Mouse (Mus musculus) embryonic facial prominence, embryonic 14.5 days (tissue): ENCODE data around the gene Dynlt1f. TPM values are rescaled to one million over a fixed set of nuclear protein-coding genes. Genes with fewer than 3 reads are reported as not detected.
"Not testable (repeated sequence)": the region's sequence is repeated elsewhere in the genome, so short reads cannot be mapped to it uniquely, and the experiment has no call there.

Source experiments
- ATAC-seq: fragments of 200-750 bp; cut with Nextera tagmentation; 2 replicates; pipeline ENCODE4 v1.8.0; 2017; ENCODE audit warnings: low read depth, moderate number of reproducible peaks, moderate TSS enrichment
- DNase-seq: peaks from one replicate; pipeline ENCODE4 v3.0.0-alpha.2; 2015; ENCODE audit warnings: low spot score
- H3K27ac ChIP-seq: fragments of 300-500 bp; sonication (generic); replicated peaks from 2 replicates; pipeline ENCODE4 v1.5.1; 2014; ENCODE audit warnings: low read depth, mild to moderate bottlenecking, low read length, moderate library complexity
- H3K27me3 ChIP-seq: fragments of 300-500 bp; sonication (generic); replicated peaks from 2 replicates; pipeline ENCODE4 v1.6.1; 2014; ENCODE audit warnings: low read length; ENCODE audit not compliant: control insufficient read depth, insufficient read depth
- H3K36me3 ChIP-seq: fragments of 300-500 bp; sonication (generic); 2 replicates; pipeline ENCODE4 v1.6.1; 2014; ENCODE audit warnings: low read length, mixed read lengths; ENCODE audit not compliant: control insufficient read depth, insufficient read depth
- H3K4me1 ChIP-seq: fragments of 300-500 bp; sonication (generic); 2 replicates; pipeline ENCODE4 v1.6.1; 2014; ENCODE audit warnings: antibody characterized with exemption, low read length; ENCODE audit not compliant: control insufficient read depth, insufficient read depth
- H3K4me2 ChIP-seq: fragments of 300-500 bp; sonication (generic); 2 replicates; pipeline ENCODE4 v1.6.1; 2014; ENCODE audit warnings: low read depth, mild to moderate bottlenecking, low read length, moderate library complexity, mixed read lengths
- H3K4me3 ChIP-seq: fragments of 300-500 bp; sonication (generic); 2 replicates; pipeline ENCODE4 v1.5.1; 2014; ENCODE audit warnings: low read depth, mild to moderate bottlenecking, low read length
- H3K9ac ChIP-seq: fragments of 300-500 bp; sonication (generic); 2 replicates; pipeline ENCODE4 v1.6.1; 2014; ENCODE audit warnings: low read depth, mild to moderate bottlenecking, low read length, moderate library complexity, mixed read lengths
- H3K9me3 ChIP-seq: fragments of 300-500 bp; sonication (generic); 2 replicates; pipeline ENCODE4 v1.6.1; 2016; ENCODE audit warnings: low read length; ENCODE audit not compliant: control insufficient read depth
- WGBS: fragments of 180-500 bp; shearing (Covaris S2); extraction: QIAGEN DNeasy Blood & Tissue Kit; methylation state at CpG from one replicate; pipeline ENCODE4 v1.1.7; 2014; 5-methylcytosine and 5-hydroxymethylcytosine counted together
- polyA plus RNA-seq: library from polyadenylated mRNA; unstranded; fragments of >200 nt; fragmentation: Nextera tagmentation; extraction: Ambion mirVana; gene quantifications from 2 replicates; pipeline ENCODE4 v1.2.1, GENCODE M21; 2014

The Dynlt1f gene
- polyA plus RNA-seq: 254 and 264 TPM in 2 replicates

DNA sequence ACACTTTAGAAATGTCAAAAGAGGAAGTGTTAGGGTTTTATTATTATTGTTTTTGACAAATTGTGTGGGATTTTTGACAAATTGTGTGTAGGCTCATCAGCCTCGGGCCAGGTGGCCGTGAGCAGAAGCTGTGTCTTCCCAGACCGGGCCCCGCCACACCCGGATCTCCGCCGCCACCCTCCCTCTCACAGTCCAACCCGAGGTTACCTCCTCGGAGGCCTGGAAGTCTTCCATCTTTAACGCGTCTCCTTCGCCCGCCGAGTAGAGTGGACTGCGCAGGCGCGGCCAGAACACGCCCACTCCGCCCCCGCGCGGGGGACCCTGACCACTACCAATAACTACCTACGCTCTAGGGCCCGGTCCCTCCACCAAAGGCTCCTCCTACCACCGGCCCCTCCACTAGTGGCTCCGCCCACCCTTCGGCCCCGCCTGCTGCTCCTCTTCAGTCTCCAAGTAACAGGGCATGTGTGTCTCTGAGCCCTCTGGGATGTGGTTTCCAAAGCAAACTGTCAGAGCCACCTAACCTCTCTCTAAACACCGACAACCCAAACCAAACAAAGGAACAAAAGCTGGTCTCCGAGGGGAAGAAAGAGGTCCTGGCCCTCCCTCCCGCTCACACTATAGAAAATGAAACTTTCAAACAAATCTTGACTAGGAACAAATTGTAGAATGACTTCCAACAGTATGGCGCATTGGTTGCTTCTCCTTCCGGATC lies at the start of gene Dynlt1f:
Gene Dynlt1f, minus strand, starts transcription at position 334 of the 715 bp plus-strand sequence.
- H3K9me3 ChIP-seq, H3K36me3 ChIP-seq, H3K4me1 ChIP-seq, H3K27me3 ChIP-seq: not testable (repeated sequence)
- peak within 1 kb of the TSS; percentile 80 for H3K27ac ChIP-seq
- ATAC-seq (peak; percentile 95), DNase-seq (peak; percentile 39)
- peak within 1 kb of the TSS; percentile 73 for H3K9ac ChIP-seq
- peak within 1 kb of the TSS; percentile 49 for H3K4me3 ChIP-seq
- peak within 1 kb of the TSS; percentile 49 for H3K4me2 ChIP-seq
- WGBS: 4% methylated on average over 18 of the region's 33 CpGs

DNA sequence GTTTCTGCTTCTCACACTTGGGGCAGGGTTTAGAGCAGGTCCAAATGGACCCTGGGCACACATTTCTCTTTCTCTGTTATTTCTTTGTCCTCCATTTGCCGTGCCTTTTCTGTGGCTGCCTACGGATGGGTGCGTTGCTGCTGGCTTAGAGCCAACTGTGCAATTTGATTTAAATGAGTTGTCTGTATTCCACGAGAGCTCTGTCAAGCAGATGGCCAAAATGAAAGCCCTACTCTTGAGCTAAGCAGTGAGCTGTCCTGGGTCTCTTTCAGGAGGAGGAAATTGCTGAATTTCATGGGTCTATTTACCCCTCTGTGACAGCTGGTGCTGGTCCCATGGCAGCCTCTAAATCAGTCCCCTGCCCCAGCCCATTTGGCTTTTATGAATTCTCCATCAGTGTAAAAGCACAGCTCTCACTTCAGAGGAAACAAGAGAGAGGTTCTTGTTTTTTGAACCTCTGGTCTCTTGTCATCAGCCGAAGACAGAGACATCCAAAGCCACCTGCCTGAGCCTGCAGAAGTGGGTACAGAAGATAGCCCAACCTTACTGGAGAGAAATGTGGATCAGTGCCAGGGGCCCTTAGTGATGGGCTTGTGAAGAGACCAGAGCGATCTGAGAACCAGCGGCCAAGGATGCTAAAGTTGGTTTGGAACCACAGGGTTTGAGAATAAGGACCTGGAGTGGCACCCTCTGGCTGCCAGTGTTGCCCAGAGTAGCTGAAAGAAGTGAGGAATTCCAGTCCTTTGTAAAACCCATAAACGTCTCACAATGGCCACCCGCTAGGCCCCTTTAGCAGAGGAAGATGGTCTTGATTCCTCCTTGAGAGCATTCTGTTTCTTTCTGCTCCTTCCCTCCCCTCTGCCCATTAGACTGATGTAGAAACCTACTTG lies 47.9 kb upstream of the Dynlt1f start:
- H3K9me3 ChIP-seq, DNase-seq, H3K36me3 ChIP-seq, H3K4me1 ChIP-seq, H3K4me2 ChIP-seq, H3K27ac ChIP-seq, H3K4me3 ChIP-seq, H3K27me3 ChIP-seq, H3K9ac ChIP-seq: not testable (repeated sequence)
- peak; percentile 55; the same call in 1 of the 2 replicates for ATAC-seq
- 27% methylated on average over 5 of the region's 9 CpGs for WGBS

DNA sequence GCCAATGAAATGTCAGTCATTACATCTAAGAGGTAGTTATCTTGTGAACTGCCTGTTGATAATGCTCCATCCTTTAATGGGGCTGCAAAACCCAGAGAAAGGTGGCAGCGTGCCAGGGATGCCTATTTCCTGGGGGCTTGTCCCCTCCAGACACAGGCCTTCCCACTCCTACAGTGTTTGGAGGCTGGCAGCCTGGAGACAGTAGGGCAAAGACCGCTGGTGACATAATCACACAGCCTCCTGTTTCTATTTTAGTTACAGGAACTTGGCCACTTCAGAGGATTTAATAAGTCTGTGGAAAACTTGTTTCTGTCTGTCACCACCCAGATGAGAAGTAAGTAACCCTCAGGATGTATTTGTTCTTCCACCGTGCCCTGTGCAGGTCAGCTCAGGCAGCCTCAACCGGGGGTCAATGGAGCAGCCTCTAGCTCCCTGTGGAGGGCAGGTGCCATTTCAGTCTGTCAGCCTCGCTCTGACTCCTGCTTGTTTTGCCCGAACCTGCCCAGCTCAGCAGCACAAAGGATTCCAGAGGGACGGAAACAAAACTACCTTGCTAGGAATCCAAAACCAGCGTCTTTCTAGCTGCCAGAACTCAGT lies 47.0 kb upstream of the Dynlt1f start:
- H3K27ac ChIP-seq, H3K4me2 ChIP-seq, H3K9ac ChIP-seq, H3K27me3 ChIP-seq, H3K4me3 ChIP-seq, H3K4me1 ChIP-seq, H3K36me3 ChIP-seq, H3K9me3 ChIP-seq, DNase-seq: not testable (repeated sequence)
- ATAC-seq: 0 out of 2 replicates have a peak, but pooled peaks have one; percentile 48
- 10% methylated on average over 2 of the region's 8 CpGs for WGBS

DNA sequence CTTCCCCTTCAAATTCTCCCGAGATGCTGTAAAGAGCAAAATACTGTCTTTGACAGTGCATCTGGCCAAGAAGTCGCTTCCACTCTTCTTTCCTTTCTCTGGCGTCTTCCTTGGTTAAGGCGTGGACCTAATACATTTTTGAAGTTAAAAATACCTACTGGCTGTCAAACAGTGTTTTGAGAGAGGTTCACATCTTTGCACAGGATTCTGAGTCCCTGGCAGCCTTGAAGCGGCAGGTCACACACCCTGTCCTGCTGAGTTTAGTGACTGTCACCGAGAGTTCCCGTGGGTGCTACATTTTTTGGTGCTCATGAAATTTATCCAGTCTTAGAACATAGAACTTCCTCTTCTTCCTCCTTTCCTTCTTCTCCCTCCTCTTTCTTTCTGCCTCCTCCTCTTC lies 44.4 kb upstream of the Dynlt1f start:
- H3K27me3 ChIP-seq, ATAC-seq, H3K4me1 ChIP-seq, H3K27ac ChIP-seq, H3K36me3 ChIP-seq, H3K9me3 ChIP-seq, H3K4me2 ChIP-seq, H3K4me3 ChIP-seq, H3K9ac ChIP-seq, DNase-seq: not testable (repeated sequence)
- 69% methylated on average over 3 of the region's 7 CpGs for WGBS

DNA sequence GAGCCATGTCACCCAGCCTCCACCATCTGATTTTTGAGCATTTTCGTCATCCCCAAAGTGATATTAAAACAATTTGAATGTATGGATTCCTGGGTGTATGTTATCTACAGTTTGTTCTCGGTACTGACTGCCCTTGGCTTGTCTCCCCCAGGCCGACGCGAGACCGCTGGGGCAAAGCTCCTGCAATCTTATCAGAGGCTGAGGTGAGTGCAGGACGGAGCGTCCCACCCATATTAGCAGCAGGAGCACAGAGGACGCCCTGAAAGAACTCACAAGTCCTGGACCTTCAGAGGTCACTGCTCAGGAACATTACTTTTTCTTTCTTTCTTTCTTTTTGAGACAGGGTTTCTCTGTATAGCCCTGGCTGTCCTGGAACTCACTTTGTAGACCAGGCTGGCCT lies 43.8 kb upstream of the Dynlt1f start:
- ATAC-seq, H3K27me3 ChIP-seq, DNase-seq, H3K4me1 ChIP-seq, H3K9ac ChIP-seq, H3K27ac ChIP-seq, H3K36me3 ChIP-seq, H3K4me3 ChIP-seq, H3K4me2 ChIP-seq, H3K9me3 ChIP-seq: not testable (repeated sequence)
- 94% methylated on average over 8 of the region's 9 CpGs for WGBS

DNA sequence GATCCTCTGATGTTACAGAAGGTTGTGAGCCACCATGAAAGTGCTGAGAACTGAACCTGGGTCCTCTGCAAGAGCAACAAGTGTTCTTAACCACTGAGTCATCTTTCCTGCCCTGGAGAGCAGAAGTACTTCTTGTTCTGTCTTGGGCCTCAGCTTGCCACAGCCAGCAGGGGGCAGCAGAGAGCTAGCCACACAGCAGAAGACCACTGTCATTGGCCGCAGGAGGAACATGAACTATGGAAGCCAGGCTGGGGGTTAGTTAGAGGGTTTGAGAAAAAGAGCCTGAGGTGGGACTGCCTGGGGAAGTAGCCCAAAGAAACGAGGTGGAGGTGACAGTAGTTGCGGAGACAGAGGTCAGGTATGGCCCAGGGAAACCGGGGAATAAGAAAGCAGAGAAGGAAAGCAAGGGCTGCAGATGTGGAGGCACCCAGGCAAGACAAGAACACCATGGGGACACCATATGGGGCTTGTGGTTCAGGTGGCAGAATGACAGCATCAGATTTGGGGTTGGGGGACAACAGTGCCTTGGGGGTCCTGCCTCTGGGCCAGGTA lies 41.6 kb upstream of the Dynlt1f start:
- H3K4me2 ChIP-seq, H3K27me3 ChIP-seq, H3K27ac ChIP-seq, H3K9me3 ChIP-seq, H3K9ac ChIP-seq, H3K36me3 ChIP-seq, H3K4me1 ChIP-seq, H3K4me3 ChIP-seq: not testable (repeated sequence)
- WGBS: 75% methylated on average over 1 of the region's 4 CpGs
- peak; percentile 72; the same call in 1 of the 2 replicates for ATAC-seq
- DNase-seq: peak; percentile 33

DNA sequence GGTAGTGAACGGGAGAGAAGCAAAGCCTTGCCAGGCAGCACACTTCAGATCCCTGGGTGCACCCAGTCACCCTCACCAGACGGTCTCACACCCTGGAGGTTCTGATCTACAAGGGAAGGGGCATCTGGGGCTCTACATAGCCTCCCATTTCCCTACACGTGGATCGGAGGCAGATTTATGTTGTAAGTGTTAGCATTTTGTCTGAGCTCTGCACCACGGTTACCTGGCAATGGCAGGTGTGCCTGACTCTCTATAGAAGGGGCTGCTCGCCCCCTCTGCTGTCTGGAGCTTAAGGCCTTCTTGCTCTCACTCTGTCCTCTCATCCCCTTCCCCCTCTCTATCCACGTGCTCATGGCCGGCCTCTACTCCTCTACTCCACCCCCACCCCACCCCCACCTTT lies 40.8 kb upstream of the Dynlt1f start:
- H3K4me2 ChIP-seq, DNase-seq, H3K9ac ChIP-seq, H3K27ac ChIP-seq, H3K27me3 ChIP-seq, H3K9me3 ChIP-seq, H3K36me3 ChIP-seq, H3K4me1 ChIP-seq, H3K4me3 ChIP-seq, ATAC-seq: not testable (repeated sequence)
- WGBS: 44% methylated on average over 6 of the region's 8 CpGs

DNA sequence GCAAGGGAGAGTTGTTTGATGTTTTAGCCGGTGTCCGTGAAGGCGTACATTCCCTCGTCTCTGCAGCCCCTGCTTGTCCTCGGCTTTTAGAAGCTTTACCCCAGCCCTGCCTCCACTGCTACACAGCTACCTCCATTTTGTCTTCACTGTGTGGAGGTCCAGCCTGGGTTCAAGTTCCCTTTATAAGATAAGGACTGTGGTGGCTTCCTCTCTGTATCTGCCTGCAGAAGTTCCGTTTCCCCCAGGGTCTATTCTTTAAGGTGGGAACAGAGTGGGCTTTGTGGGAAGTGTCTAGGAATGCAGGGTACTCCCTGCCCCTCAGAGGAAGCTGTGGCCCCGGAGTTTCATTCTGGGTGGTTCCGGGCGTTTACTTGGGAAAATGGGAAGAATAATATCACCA lies 40.0 kb upstream of the Dynlt1f start:
- not testable (repeated sequence) for ATAC-seq, H3K9me3 ChIP-seq, H3K4me1 ChIP-seq, H3K27ac ChIP-seq, H3K4me2 ChIP-seq, DNase-seq, H3K4me3 ChIP-seq, H3K9ac ChIP-seq, H3K36me3 ChIP-seq, H3K27me3 ChIP-seq
- 80% methylated on average over 8 of the region's 9 CpGs for WGBS
